ENCODE assay signal across 9 mouse cellular contexts in genomic region chr13:52765508-52766181, GRCm38 (mm10).
DNase-seq lines count a peak whose midpoint lies in the region; ATAC-seq and TF ChIP-seq lines count a peak whose summit lies in the region.
"Had no signal": no experiment of that assay in that cellular context is flagged by ENCODE, and none has a peak within 500 bp of the region (broad histone marks: within the 10 kb centered on the region; RNA-seq: fewer than 3 reads in every experiment).

No protein-coding gene starts in this region.

- H3K4me2 ChIP-seq in kidney, embryonic 15.5 days = 0 out of 2 replicates have a peak overlapping the region, but pooled peaks have one; percentile 17
- H3K4me2 ChIP-seq in heart, embryonic 14.5 days (ENCODE audit: low read length) = peak overlapping the region; percentile 21
- no peak overlapping the region for H3K4me2 ChIP-seq in midbrain, embryonic 12.5 days (replicated peaks)
- no peak overlapping the region for H3K4me2 ChIP-seq in stomach, postnatal 0 days (replicated peaks; ENCODE audit: low read depth)

- H3K36me3 ChIP-seq in kidney, embryonic 15.5 days = no peaks in the 10 kb centered on the region
- H3K36me3 ChIP-seq in heart, embryonic 14.5 days (ENCODE audit: control insufficient read depth, insufficient read depth, low read length) = no peaks in the 10 kb centered on the region
- no peaks in the 10 kb centered on the region for H3K36me3 ChIP-seq in midbrain, embryonic 12.5 days
- H3K36me3 ChIP-seq in stomach, postnatal 0 days (ENCODE audit: control insufficient read depth, insufficient read depth, low read length) = no peaks in the 10 kb centered on the region

- DNase-seq in kidney, adult 8-10 months = no peak
- DNase-seq in layer of hippocampus, postnatal 14 days (ENCODE audit: low spot score in 2 of 2) = peak; percentile 22 to 35
- peak; percentile 54 for DNase-seq in stomach, postnatal 0 days (ENCODE audit: low spot score)
- no peak for DNase-seq in spleen, postnatal 36 days (ENCODE audit: low spot score in 2 of 2)

- H3K27ac ChIP-seq in kidney, embryonic 15.5 days = peak overlapping the region; percentile 28
- peak overlapping the region; percentile 87 for H3K27ac ChIP-seq in embryonic fibroblast, embryonic 13.5 days (ENCODE audit: insufficient read depth, low read length)
- peak overlapping the region; percentile 75 to 89 for H3K27ac ChIP-seq in heart, embryonic 14.5 days (replicated peaks in 1 of 2; ENCODE audit: control insufficient read depth in 1 of 2, insufficient read depth in 1 of 2, low read depth in 2 of 2, low read length in 2 of 2)
- 0 out of 2 replicates have a peak overlapping the region, but pooled peaks have one; percentile 17 for H3K27ac ChIP-seq in midbrain, embryonic 12.5 days (replicated peaks)
- peak overlapping the region; percentile 71 for H3K27ac ChIP-seq in stomach, postnatal 0 days (replicated peaks)
- H3K27ac ChIP-seq: liver, embryonic 14.5 days had no signal

- WGBS in kidney, embryonic 15.5 days = 23% methylated on average over 13 of the region's 13 CpGs
- WGBS in heart, embryonic 14.5 days = 11% methylated on average over 13 of the region's 13 CpGs
- 53% methylated on average over 13 of the region's 13 CpGs for WGBS in midbrain, embryonic 12.5 days
- WGBS in stomach, postnatal 0 days = 16% methylated on average over 13 of the region's 13 CpGs

- H3K4me1 ChIP-seq in kidney, embryonic 15.5 days = peaks cover 26% of the 10 kb centered on the region
- H3K4me1 ChIP-seq in embryonic fibroblast, embryonic 13.5 days (ENCODE audit: control insufficient read depth, insufficient read depth, low read length) = peaks cover 9% of the 10 kb centered on the region
- peaks cover 26 to 30% of the 10 kb centered on the region in 2 experiments for H3K4me1 ChIP-seq in heart, embryonic 14.5 days (ENCODE audit: control insufficient read depth in 2 of 2, insufficient read depth in 2 of 2, low read length in 2 of 2)
- peaks cover 17% of the 10 kb centered on the region for H3K4me1 ChIP-seq in midbrain, embryonic 12.5 days
- peaks cover 16% of the 10 kb centered on the region for H3K4me1 ChIP-seq in stomach, postnatal 0 days (replicated peaks; ENCODE audit: control insufficient read depth, insufficient read depth)

- no peak overlapping the region for H3K9ac ChIP-seq in kidney, embryonic 15.5 days
- H3K9ac ChIP-seq in heart, embryonic 14.5 days (ENCODE audit: low read length) = peak overlapping the region; percentile 44
- H3K9ac ChIP-seq in midbrain, embryonic 12.5 days (replicated peaks) = no peak overlapping the region
- no peak overlapping the region for H3K9ac ChIP-seq in stomach, postnatal 0 days (ENCODE audit: low read length)
- H3K9ac ChIP-seq: liver, embryonic 14.5 days had no signal

- H3K27me3 ChIP-seq in kidney, embryonic 15.5 days = no peaks in the 10 kb centered on the region
- no peaks in the 10 kb centered on the region for H3K27me3 ChIP-seq in heart, embryonic 14.5 days (ENCODE audit: control insufficient read depth, insufficient read depth, low read length)
- H3K27me3 ChIP-seq in midbrain, embryonic 12.5 days = no peaks in the 10 kb centered on the region
- no peaks in the 10 kb centered on the region; the same call in 1 of the 2 replicates for H3K27me3 ChIP-seq in stomach, postnatal 0 days (ENCODE audit: control insufficient read depth, insufficient read depth, low read length)

- no peaks in the 10 kb centered on the region for H3K9me3 ChIP-seq in kidney, embryonic 15.5 days (replicated peaks)
- H3K9me3 ChIP-seq in heart, embryonic 14.5 days (ENCODE audit: control insufficient read depth, low read length) = no peaks in the 10 kb centered on the region
- no peaks in the 10 kb centered on the region for H3K9me3 ChIP-seq in midbrain, embryonic 12.5 days
- H3K9me3 ChIP-seq in stomach, postnatal 0 days (ENCODE audit: control insufficient read depth, low read length) = no peaks in the 10 kb centered on the region

- TF ChIP-seq CTCF in embryonic fibroblast, embryonic 13.5 days (IDR thresholded peaks at IDR 0.05; ENCODE audit: borderline replicate concordance, insufficient read depth, low read length) = no peak
- no peak for TF ChIP-seq CTCF in stomach, postnatal 0 days (IDR thresholded peaks at IDR 0.05; ENCODE audit: low read depth)

- H3K4me3 ChIP-seq in kidney, embryonic 15.5 days (replicated peaks) = no peak overlapping the region
- H3K4me3 ChIP-seq in embryonic fibroblast, embryonic 13.5 days (ENCODE audit: insufficient read depth, low read length) = no peak overlapping the region
- H3K4me3 ChIP-seq in heart, embryonic 14.5 days (ENCODE audit: control insufficient read depth in 1 of 2, insufficient read depth in 1 of 2, low read depth in 1 of 2, low read length in 2 of 2) = no peak overlapping the region
- H3K4me3 ChIP-seq in midbrain, embryonic 12.5 days = no peak overlapping the region
- no peak overlapping the region for H3K4me3 ChIP-seq in stomach, postnatal 0 days (ENCODE audit: low read depth, low read length)

- no peak for TF ChIP-seq POLR2A in embryonic fibroblast, embryonic 13.5 days (IDR thresholded peaks at IDR 0.05; ENCODE audit: low read depth, low read length)

- TF ChIP-seq EP300 in stomach, postnatal 0 days (optimal IDR thresholded peaks at IDR 0.05) = no peak

- ATAC-seq in kidney, embryonic 15.5 days (replicated peaks; ENCODE audit: low FRiP score) = no peak
- ATAC-seq in heart, embryonic 14.5 days (ENCODE audit: insufficient number of reproducible peaks, insufficient read depth, low FRiP score, low read depth) = peak; percentile 51
- no peak for ATAC-seq in midbrain, embryonic 12.5 days (ENCODE audit: low FRiP score, low read depth)
- ATAC-seq in stomach, postnatal 0 days (ENCODE audit: low FRiP score, low TSS enrichment) = peak; percentile 65; the same call in 1 of the 2 replicates

Comparison
In these comparisons a context has a peak if more than half of its experiments do, and no peak if none do; other contexts are left out.
1. ATAC-seq: peak in heart, embryonic 14.5 days (single experiment) and stomach, postnatal 0 days (single experiment); none in kidney, embryonic 15.5 days (single experiment) and midbrain, embryonic 12.5 days (single experiment).
2. H3K27ac ChIP-seq: peak in every context shown above with its lines; median percentile 87 in embryonic fibroblast, embryonic 13.5 days; 82 in heart, embryonic 14.5 days; 71 in stomach, postnatal 0 days; 28 in kidney, embryonic 15.5 days; 17 in midbrain, embryonic 12.5 days.
3. H3K4me2 ChIP-seq: peak in kidney, embryonic 15.5 days (single experiment) and heart, embryonic 14.5 days (single experiment); none in midbrain, embryonic 12.5 days (single experiment) and stomach, postnatal 0 days (single experiment).
4. DNase-seq: peak in layer of hippocampus, postnatal 14 days (2 of 2) and stomach, postnatal 0 days (single experiment); none in kidney, adult 8-10 months (0 of 2) and spleen, postnatal 36 days (0 of 2).